27 mouse cellular contexts compared by ENCODE assay signal in genomic region chr6:80079290-80079689, GRCm38 (mm10).
DNase-seq lines count a peak whose midpoint lies in the region; ATAC-seq and TF ChIP-seq lines count a peak whose summit lies in the region.
"Had no signal": no experiment of that assay in that cellular context is flagged by ENCODE, and none has a peak within 500 bp of the region (broad histone marks: within the 10 kb centered on the region; RNA-seq: fewer than 3 reads in every experiment).

No protein-coding gene starts in this region.

- H3K4me3 ChIP-seq in forebrain, embryonic 14.5 days (ENCODE audit: low read depth, low read length): no peak overlapping the region
- H3K4me3 ChIP-seq in forebrain, embryonic 12.5 days (replicated peaks): no peak overlapping the region
- H3K4me3 ChIP-seq in layer of hippocampus, adult 2 months: no peak overlapping the region
- H3K4me3 ChIP-seq: embryonic facial prominence, embryonic 15.5 days; heart, embryonic 12.5 days; left cerebral cortex, adult 2 months; liver, embryonic 12.5 days; midbrain, embryonic 12.5 days had no signal

- no peaks in the 10 kb centered on the region for H3K4me1 ChIP-seq in forebrain, embryonic 14.5 days (ENCODE audit: control insufficient read depth, insufficient read depth, low read length)
- no peaks in the 10 kb centered on the region for H3K4me1 ChIP-seq in forebrain, embryonic 12.5 days
- H3K4me1 ChIP-seq: embryonic facial prominence, embryonic 15.5 days; heart, embryonic 12.5 days; liver, embryonic 12.5 days; midbrain, embryonic 12.5 days had no signal

- no peaks in the 10 kb centered on the region for H3K27me3 ChIP-seq in forebrain, embryonic 14.5 days (replicated peaks; ENCODE audit: control insufficient read depth, insufficient read depth, low read length)
- no peaks in the 10 kb centered on the region for H3K27me3 ChIP-seq in forebrain, embryonic 12.5 days
- H3K27me3 ChIP-seq: embryonic facial prominence, embryonic 15.5 days; heart, embryonic 12.5 days; liver, embryonic 12.5 days; midbrain, embryonic 12.5 days had no signal

- H3K9me3 ChIP-seq in forebrain, embryonic 14.5 days (replicated peaks; ENCODE audit: control insufficient read depth, low read length): no peaks in the 10 kb centered on the region
- H3K9me3 ChIP-seq in forebrain, embryonic 12.5 days: no peaks in the 10 kb centered on the region
- H3K9me3 ChIP-seq: embryonic facial prominence, embryonic 15.5 days; heart, embryonic 12.5 days; liver, embryonic 12.5 days; midbrain, embryonic 12.5 days had no signal

- H3K27ac ChIP-seq in forebrain, embryonic 14.5 days (ENCODE audit: low read depth, low read length): 0 out of 2 replicates have a peak overlapping the region, but pooled peaks have one; percentile 5
- H3K27ac ChIP-seq in forebrain, embryonic 12.5 days: no peak overlapping the region
- peak overlapping the region; percentile 53; the same call in 1 of the 2 replicates for H3K27ac ChIP-seq in layer of hippocampus, adult 2 months
- H3K27ac ChIP-seq: embryonic facial prominence, embryonic 15.5 days; left cerebral cortex, adult 2 months; liver, embryonic 12.5 days; midbrain, embryonic 12.5 days had no signal

- TF ChIP-seq CTCF in layer of hippocampus, adult 2 months (conservative IDR thresholded peaks at IDR 0.05): no peak

- no peak overlapping the region for H3K4me2 ChIP-seq in forebrain, embryonic 14.5 days (ENCODE audit: low read length)
- H3K4me2 ChIP-seq in forebrain, embryonic 12.5 days: no peak overlapping the region
- H3K4me2 ChIP-seq: embryonic facial prominence, embryonic 15.5 days; heart, embryonic 12.5 days; liver, embryonic 12.5 days; midbrain, embryonic 12.5 days had no signal

- no peak for ATAC-seq in forebrain, embryonic 14.5 days
- ATAC-seq in forebrain, embryonic 12.5 days (ENCODE audit: low FRiP score): no peak
- ATAC-seq: liver, embryonic 12.5 days; Patski had no signal

- no peak for DNase-seq in forebrain, embryonic 14.5 days (ENCODE audit: low spot score)
- DNase-seq in layer of hippocampus, adult 2 months (ENCODE audit: low spot score in 2 of 2): no peak
- no peak for DNase-seq in layer of hippocampus, adult 11-12 months (ENCODE audit: low spot score)
- peak; percentile 29 to 44 for DNase-seq in right cerebral cortex, postnatal 10 days (ENCODE audit: low spot score in 2 of 2)
- DNase-seq in right cerebral cortex, adult 18-20 months: no peak
- DNase-seq in telencephalon, adult 2 months (ENCODE audit: low read depth, low spot score): peak; percentile 9
- DNase-seq in embryo, embryonic 10.5 days (ENCODE audit: low spot score): no peak
- DNase-seq: adrenal gland, postnatal 36 days; cerebellum, adult 11 months; embryo, embryonic 11 days; gastrocnemius, postnatal 14 days; heart, adult 18-20 months; heart, postnatal 14 days; kidney, adult 8-10 months; kidney, postnatal 10 days; lung, adult 18-20 months; lung, postnatal 14 days; retina, postnatal 1 day; thymus, adult 2 months; thymus, postnatal 4 days had no signal

- H3K9ac ChIP-seq in forebrain, embryonic 14.5 days (ENCODE audit: low read length): no peak overlapping the region
- H3K9ac ChIP-seq in forebrain, embryonic 12.5 days: no peak overlapping the region
- H3K9ac ChIP-seq: embryonic facial prominence, embryonic 15.5 days; heart, embryonic 12.5 days; liver, embryonic 12.5 days; midbrain, embryonic 12.5 days had no signal

- 79% methylated on average over 6 of the region's 6 CpGs for WGBS in forebrain, embryonic 14.5 days
- 88% methylated on average over 6 of the region's 6 CpGs for WGBS in forebrain, embryonic 12.5 days

- no peaks in the 10 kb centered on the region for H3K36me3 ChIP-seq in forebrain, embryonic 14.5 days (ENCODE audit: control insufficient read depth, insufficient read depth, low read length)
- H3K36me3 ChIP-seq in forebrain, embryonic 12.5 days (replicated peaks): no peaks in the 10 kb centered on the region
- H3K36me3 ChIP-seq: embryonic facial prominence, embryonic 15.5 days; heart, embryonic 12.5 days; liver, embryonic 12.5 days; midbrain, embryonic 12.5 days had no signal

Comparison
In these comparisons a context has a peak if more than half of its experiments do, and no peak if none do; other contexts are left out.
1. DNase-seq: peak in right cerebral cortex, postnatal 10 days (2 of 2) and telencephalon, adult 2 months (single experiment); none in forebrain, embryonic 14.5 days (single experiment), layer of hippocampus, adult 2 months (0 of 2), layer of hippocampus, adult 11-12 months (single experiment), right cerebral cortex, adult 18-20 months (single experiment) and embryo, embryonic 10.5 days (single experiment).